Mouse (Mus musculus) frontal cortex, adult 2 months (tissue): ENCODE measurements around the gene Galc. TPM values are rescaled to one million over a fixed set of nuclear protein-coding genes. Genes with fewer than 3 reads are reported as not detected.

Experiments
- DNase-seq, 2 experiments: peaks; one replicate each; pipeline ENCODE4 v3.0.0; 2022; ENCODE audit warnings: low spot score in 1 of 2; ENCODE audit errors: extremely low spot score in 1 of 2
- polyA plus RNA-seq: library from polyadenylated mRNA; depleted of rRNA; stranded (reverse); fragments of >200 nt; gene quantifications from 2 replicates; pipeline ENCODE4 v1.2.3, GENCODE M21; 2012; rRNA removed

Galc gene
- 32.7 and 34.5 TPM in 2 replicates for polyA plus RNA-seq

GRCm38 (mm10) chr12:98258845-98259517, at the start of gene Galc:
Gene Galc (minus strand): TSS chr12:98259459.
- DNase-seq: peak; percentile 69 to 90

DNA sequence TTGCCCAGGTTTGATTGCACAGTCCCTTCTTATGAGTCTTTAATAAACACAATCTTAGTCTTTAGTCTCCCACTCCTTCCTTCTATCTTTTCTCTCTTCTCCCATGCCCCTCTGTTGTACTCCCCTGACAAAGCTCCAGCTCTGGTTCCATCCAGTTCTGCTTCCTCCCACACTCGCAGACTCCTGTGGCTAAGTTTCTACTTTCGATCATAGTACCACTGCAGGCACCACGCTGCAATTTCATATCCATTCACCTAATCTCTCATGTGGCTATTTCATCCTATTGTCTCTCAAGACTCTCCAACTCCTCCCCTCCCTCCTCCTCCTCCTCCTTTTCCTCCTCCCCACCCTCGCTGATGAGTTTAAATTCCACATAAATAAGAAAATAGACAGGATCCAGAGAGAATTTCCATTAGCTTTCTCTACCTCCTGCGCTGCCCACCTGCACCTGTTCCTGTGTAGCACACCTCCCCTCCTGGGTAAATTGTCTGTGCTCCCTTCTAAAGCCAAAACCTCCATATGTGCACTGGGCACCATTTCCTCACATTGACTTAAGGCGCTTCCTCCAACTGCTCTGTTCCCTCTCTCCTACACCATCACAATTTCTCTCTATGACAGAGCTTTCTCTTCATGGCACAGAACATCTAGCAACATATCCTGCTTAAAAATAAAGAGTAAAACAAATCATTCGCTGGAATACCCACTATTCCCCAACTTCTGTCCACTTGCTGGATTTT, 48.1 kb upstream of the Galc start:
- DNase-seq: peak in 1 of 2 experiments; percentile 27

DNA sequence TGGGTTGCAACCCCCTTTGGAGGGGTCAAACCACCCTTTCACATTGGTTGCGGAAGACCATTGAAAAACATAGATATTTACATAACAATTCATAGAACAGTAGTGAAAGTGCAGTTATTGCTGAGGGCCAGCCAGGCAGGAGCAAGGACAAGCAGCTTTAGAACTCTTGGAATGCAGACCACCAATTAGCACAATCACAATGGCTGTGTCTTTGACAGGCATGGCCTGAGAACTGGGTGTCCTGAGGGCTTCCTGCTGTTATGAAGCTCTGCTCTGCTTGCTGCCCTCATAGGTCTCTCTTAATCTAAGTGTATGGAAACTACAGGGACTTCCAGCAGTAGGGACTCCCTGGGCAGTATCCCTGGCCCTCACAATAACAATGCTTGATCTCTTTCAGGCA, 43.8 kb upstream of the Galc start:
- DNase-seq: no peak

GRCm38 (mm10) chr12:98301980-98302379, 42.7 kb upstream of the Galc start:
- no peak for DNase-seq

GRCm38 (mm10) chr12:98294241-98294640, 35.0 kb upstream of the Galc start:
- DNase-seq: peak in 1 of 2 experiments; percentile 20

- no peak for DNase-seq
Measured at GRCm38 (mm10) chr12:98292278-98292677, 33.0 kb upstream of the Galc start.

DNA sequence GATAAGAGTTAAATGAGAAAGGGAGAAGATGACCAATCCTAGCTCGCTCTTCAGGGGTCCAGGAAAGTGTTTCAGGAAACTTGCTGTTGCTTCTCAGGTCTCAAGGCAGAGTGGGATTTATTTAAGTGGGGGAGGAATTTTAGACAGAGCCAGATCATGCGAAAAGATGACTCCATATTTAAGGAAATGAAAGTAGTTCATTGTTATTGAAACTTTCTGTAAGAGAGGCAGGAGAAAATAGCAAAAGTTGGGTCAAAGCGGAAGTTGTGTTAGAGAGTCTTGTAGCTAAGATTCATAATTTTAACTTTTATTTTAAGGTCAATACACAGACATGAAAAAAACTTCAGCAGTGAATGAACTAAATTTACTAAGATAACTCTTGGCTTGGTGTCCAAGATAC, 31.2 kb upstream of the Galc start:
- DNase-seq: no peak

GRCm38 (mm10) chr12:98284477-98284876, 25.2 kb upstream of the Galc start:
- no peak for DNase-seq

DNA sequence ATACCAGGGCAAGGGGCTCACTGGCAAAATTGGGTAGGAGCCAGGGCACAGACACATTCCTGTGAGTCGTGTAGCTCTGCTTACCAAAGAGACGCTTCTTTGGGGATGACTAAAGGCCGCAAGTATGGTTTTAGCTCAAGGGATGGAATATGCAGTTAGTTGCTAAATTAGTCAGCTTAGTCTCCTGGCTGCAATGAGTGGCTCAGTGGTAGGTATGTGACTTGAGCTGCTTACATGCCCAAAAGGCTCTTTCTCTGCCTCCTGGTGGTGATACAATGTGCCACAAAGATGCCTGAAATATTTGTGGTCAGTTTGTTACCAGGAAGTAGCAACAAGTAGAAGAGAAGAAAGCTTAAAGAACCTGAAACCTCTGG, 24.2 kb upstream of the Galc start:
- no peak for DNase-seq

DNA sequence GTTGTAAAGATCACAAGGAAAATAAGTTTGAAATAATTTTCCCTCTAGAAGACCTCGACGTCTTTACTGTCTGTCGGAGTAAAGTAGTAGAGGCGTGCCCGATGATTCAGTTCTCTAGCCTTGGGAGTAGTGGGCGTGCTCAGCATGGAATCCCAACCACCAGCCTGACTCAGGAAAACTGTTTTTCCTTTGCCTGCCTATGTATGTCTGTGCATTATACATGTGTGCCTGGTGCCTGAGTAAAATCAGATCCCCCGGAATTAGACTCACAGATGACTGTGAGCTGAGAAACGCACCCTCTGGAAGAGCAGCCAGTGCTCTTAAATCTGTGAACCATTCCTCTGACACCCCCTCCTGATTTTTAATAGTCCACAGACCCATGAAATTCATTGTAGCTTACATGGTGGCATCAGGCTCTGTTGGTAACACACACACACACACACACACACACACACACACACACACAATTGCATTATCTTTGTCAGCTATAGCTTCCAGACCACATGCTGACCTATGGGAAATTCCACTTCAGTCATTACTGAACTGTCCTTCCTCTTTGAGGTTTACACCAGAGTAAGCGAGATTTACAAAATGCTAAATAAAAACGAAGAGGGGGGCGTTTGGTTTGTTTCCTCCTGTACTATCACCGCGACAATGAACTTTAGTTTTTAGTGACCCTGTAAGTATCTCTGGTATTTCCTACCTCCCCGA, 23.7 kb upstream of the Galc start:
- peak; percentile 44 to 67 for DNase-seq

DNA sequence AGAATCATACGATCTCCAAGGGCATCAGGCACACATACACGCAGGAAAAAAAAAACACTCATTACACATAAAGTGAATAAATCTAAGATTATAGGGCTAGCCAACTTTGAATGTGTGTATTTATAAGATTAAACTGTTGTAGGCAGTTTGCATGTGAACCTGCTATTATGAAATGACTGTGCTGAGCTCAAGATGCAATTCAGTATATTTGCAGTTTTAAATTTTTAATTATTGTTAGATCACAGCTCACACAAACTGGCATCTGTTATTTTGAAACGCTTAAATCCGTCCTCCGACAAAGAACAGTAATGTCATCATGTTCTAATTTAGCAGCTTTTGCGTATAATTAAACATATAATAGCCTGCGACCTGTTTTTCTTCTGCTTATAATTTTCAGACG, 21.7 kb upstream of the Galc start:
- DNase-seq: no peak

- DNase-seq: peak; percentile 19 to 87
Measured at GRCm38 (mm10) chr12:98280530-98280929, 21.3 kb upstream of the Galc start.

- no peak for DNase-seq
Measured at GRCm38 (mm10) chr12:98272433-98272832, 13.2 kb upstream of the Galc start.

DNA sequence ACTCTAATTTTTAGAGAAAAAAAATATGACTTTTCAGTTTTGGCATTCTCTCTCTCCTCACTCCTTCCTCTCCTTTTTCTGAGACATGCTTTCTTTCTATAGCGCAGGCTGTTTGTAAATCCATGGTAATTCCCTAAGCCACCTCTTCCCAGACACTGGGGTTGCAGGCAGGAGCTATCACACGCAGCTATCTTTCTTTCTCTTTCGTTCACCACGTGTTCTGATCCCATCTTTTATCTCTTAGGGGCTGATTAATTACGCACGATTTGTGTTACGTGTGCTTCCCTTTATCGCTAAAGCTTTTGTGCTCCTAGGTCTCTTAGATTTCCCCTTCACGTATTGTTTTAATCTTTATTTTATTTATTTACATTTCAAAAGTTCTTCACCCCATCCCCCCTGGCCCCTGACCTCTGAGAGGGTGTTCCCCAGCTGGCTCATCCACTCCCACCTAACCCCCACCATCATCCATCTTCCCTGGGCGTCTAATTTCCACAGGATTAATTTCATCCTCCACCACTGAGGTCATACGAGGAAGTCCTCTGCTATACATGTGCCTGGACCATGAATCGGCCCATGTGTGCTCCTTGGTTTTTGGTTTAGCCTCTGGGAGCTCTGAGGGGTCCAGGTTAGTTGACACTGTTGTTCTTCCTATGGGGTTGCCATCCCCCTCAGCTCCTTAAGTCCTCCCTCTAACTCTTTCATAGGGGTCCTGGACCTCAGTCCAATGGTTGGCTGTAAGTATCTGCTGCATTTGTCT, 11.7 kb upstream of the Galc start:
- no peak for DNase-seq

- DNase-seq: no peak
Measured at GRCm38 (mm10) chr12:98269791-98270745, 10.8 kb upstream of the Galc start.

DNA sequence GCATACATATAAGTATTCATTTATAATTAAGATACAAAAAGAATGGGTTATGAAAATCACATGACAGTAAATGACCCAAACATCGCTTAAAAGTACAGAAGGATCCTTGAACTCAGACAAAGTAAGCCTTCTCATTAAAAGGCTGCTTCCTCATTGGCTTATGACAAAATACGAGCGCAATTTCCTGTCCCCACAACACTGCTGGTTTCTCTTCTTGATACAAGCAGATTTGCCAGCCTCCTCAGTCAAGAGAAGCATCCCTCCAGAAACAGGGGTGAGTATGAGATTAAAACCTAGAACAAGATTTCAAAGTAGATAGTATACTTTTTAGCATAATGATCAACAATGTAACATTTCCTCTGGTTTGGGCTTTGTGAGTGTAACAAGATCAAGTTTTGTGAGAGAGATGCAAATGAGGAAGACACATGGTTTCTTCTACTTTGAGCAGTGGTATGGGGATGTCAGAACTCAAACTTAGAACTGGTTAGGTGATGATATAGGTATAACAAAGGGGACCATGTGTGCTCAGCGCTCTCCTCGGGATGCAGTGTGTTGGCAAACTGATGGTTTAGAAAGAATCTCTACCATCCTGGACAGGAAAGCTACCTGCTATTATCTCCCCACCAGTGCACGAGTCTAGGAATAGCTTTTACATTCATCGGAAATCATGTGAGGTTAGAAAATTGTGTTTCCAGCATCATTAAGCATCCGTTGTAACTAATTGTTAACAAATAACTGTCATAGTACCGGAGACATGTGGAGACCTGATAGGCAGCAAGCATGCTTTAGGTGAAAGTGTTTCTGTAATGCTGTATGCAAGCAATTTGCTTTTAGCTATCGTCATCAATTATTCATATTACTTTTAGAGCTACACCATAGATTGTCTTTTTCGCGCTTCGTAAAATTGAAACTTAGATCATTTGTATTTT, 9.4 kb upstream of the Galc start, which contains the start of gene Gpr65:
Gene Gpr65, plus strand, starts transcription at position 195 of the 929 bp plus-strand sequence.
- no peak for DNase-seq

DNA sequence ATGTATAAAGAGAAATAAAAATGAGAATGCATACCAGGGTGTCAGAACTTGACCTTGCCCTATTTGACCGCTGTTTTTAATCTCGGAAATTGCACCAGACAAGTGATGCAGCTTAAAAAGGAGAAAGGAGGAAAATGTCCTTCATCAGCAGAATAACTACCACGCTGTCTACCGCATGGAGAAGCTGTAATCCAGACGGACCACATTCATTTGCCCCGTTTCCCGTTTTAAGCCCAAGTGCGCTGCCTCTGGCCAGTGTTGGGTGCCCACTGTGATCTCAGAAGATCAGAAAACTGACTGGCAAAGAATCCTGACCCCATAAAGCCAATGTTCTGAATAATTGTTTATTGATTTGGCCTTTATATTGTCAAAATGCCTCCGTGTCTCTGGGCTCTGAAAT, 6.4 kb upstream of the Galc start:
- DNase-seq: no peak

DNA sequence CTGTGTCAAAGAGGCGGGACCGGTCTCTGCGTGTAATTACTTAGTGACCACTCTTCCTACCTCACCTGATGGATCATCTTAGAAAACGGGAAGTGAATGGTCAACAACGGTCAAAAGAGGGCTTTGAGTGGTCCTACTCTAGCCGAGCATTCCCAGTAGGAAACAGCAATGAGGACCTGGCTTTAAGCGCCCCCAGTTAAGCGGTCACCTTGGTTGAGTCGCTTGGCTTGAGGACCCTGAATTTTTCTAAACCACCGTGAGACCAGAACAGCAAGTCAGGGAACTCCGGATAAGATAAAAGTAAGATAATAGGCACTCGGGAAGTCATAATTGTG, 226 bp upstream of the Galc start:
- no peak for DNase-seq

GRCm38 (mm10) chr12:98258371-98258844, 851 bp downstream of the Galc start:
- peak in 1 of 2 experiments; percentile 22 for DNase-seq
